Mouse (Mus musculus): ENCODE measurements at regions not wholly inside any gene's neighbourhood (a gene's known extent, or its start where the extent isn't known, plus 50 kb on each side); places are given as distances from the start of the nearest gene placed in this dataset.

DNA sequence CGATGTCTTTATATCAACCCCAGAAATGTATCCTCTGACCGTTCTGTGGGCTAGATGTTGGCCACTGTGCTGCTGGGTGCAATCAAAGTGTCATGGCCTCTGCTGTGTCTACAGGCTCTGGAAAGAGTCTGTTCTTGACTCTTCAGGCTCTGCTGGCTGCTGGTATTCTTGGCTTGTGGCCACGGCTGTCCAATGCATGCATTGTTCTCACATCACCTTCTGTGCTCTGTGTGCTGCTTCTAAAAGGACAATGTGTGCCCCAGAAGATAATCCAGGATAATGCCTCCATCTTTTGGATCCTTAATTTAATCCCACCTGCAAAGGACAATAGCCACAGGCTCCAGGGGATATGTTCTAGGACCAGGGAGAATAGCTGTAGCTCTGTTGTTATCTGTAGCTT lies 77.5 kb upstream of the Dapl1 start:
- no peak for DNase-seq (ENCODE audit: low spot score in 2 of 2)

GRCm38 (mm10) chr2:59407512-59407988 lies 76.9 kb upstream of the Dapl1 start:
- no peak for DNase-seq (ENCODE audit: low spot score in 2 of 2)

- DNase-seq (ENCODE audit: low spot score in 2 of 2) = no peak
Observed at GRCm38 (mm10) chr2:59408040-59408587, 76.3 kb upstream of the Dapl1 start.

DNA sequence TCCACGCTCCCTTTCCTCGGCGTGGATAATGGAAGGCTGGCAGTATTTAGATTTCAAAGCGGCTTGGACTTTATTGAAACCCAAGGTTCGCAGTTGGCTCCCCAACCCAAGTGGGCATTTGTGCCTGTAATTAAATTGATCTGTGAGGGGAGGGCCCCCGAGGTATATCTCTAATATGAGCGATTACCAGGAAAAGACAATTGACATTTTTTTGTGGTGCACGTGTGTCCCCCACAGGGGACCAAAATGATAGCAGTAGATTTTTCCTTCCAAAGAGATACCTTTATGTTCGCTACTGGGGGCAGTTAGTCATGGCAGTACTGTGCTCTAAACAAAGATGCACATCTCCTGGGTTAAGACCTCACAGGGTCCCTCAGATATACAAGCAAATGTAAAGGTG lies 69.8 kb upstream of the Dapl1 start:
- no peak for DNase-seq (ENCODE audit: low spot score in 2 of 2)

GRCm38 (mm10) chr2:59416491-59417195 lies 67.8 kb upstream of the Dapl1 start:
- no peak for DNase-seq (ENCODE audit: low spot score in 2 of 2)

- no peak for DNase-seq (ENCODE audit: low spot score in 2 of 2)
Observed at GRCm38 (mm10) chr2:59417384-59417955, 67.0 kb upstream of the Dapl1 start.

DNA sequence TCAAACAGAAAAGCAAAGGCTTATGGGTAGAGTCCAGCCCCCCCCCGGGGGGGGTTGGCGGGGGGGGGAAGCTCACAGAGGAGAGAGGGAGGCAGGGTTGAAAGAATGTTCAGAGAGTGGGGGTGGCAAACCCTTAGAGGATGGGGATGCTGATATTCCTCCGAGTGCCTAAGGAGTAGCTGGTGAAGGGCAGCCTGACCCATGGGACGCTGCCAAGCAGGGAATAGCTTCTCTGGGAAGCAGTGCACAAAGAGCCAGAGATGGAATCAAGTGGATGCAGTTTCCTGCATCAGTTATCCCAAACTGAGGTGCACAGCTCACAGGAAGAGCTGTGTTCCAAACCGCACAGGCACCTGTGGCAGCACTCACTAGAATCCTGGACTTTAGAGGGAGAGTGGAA lies 64.0 kb upstream of the Dapl1 start:
- no peak for DNase-seq (ENCODE audit: low spot score in 2 of 2)

GRCm38 (mm10) chr2:59422291-59423242 lies 61.9 kb upstream of the Dapl1 start:
- DNase-seq (ENCODE audit: low spot score in 2 of 2) = no peak

- DNase-seq (ENCODE audit: low spot score in 2 of 2) = no peak
Observed at GRCm38 (mm10) chr2:59424205-59424604, 60.2 kb upstream of the Dapl1 start.

DNA sequence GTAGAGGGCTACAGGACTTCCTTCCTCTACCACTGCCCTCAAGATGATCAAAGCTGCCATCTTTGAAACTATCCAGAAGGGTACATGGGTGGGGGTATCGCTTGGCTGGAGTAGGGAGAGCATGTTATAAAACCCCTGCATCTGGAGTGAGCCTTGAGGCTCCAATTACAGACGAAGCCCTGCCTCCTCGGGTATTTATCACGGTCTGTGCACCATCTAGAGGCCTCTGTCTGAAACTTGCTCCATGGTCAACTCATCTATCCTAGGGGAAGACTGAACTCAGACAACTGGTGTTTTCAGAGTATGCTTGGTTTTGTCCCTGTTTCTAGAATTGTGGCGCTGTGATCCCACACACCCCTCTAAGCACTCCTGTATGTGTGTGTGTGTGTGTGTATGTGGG lies 59.7 kb upstream of the Dapl1 start:
- peak in 1 of 2 experiments; percentile 25 for DNase-seq (ENCODE audit: low spot score in 2 of 2)

DNA sequence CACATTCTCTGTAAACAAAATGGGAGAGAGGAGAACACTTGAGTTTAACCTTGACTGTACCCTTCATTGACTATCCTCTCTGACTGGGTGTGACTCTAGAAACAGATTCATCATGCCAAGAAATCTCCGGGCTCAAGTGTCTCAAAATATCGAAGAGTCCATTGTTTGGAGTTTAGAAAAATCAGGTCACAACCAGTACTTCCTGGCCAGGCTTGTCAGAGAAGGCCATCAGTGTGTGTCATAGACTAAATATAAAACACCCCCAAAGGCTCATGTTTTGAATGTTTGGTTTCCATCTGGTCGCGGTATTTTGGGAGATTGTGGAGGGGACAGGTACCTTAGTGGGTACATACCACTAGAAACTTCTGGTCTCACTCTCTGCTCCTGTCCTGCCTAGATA lies 58.6 kb upstream of the Dapl1 start:
- DNase-seq (ENCODE audit: low spot score in 2 of 2) = no peak

GRCm38 (mm10) chr2:59431466-59431865 lies 53.0 kb upstream of the Dapl1 start:
- DNase-seq (ENCODE audit: low spot score in 2 of 2) = no peak

GRCm38 (mm10) chr2:59431867-59432266 lies 52.6 kb upstream of the Dapl1 start:
- no peak for DNase-seq (ENCODE audit: low spot score in 2 of 2)
